9 mouse cellular contexts compared by ENCODE assay signal in genomic region chr3:95988969-95989368, GRCm38 (mm10). TPM values are rescaled to one million over a fixed set of nuclear protein-coding genes. Genes with fewer than 3 reads are reported as not detected.
A peak's percentile ranks its signal among the peaks of the same experiment; 100 is the strongest.
DNase-seq lines count a peak whose midpoint lies in the region; ATAC-seq and TF ChIP-seq lines count a peak whose summit lies in the region.
"Had no signal": no experiment of that assay in that cellular context is flagged by ENCODE, and none has a peak within 500 bp of the region (broad histone marks: within the 10 kb centered on the region; RNA-seq: fewer than 3 reads in every experiment).

No protein-coding gene starts in this region.

- WGBS in heart, embryonic 11.5 days (ENCODE audit: insufficient replicate concordance), result 70% methylated on average over 10 of the region's 10 CpGs
- whole genome bisulfite sequencing in limb, embryonic 12.5 days, result 65% methylated on average over 10 of the region's 10 CpGs
- 89% methylated on average over 10 of the region's 10 CpGs for WGBS in thymus, adult 2 months

- H3K4me2 ChIP-seq in heart, embryonic 11.5 days, result no peak overlapping the region
- H3K4me2 ChIP-seq in limb, embryonic 12.5 days, result no peak overlapping the region
- H3K4me2 ChIP-seq: midbrain, embryonic 12.5 days had no signal

- no peak for TF ChIP-seq POLR2A in thymus, adult 2 months (IDR thresholded peaks at IDR 0.05; ENCODE audit: control insufficient read depth, extremely low read depth, insufficient read depth, low read length, poor library complexity)

- no peak for ATAC-seq in heart, embryonic 11.5 days (replicated peaks; ENCODE audit: insufficient number of reproducible peaks, low FRiP score, low TSS enrichment)
- no peak for ATAC-seq in limb, embryonic 12.5 days (ENCODE audit: insufficient number of reproducible peaks, insufficient read depth, low FRiP score, low TSS enrichment, low read depth)
- ATAC-seq in monocyte, adult 5-6 weeks (replicated peaks; ENCODE audit: insufficient number of reproducible peaks, low FRiP score, low TSS enrichment, poor library complexity, severe bottlenecking), result no peak

- H3K4me3 ChIP-seq in layer of hippocampus, adult 2 months, result no peak overlapping the region
- H3K4me3 ChIP-seq in heart, embryonic 11.5 days (ENCODE audit: low read depth, low read length), result no peak overlapping the region
- no peak overlapping the region for H3K4me3 ChIP-seq in limb, embryonic 12.5 days (replicated peaks)
- no peak overlapping the region for H3K4me3 ChIP-seq in thymus, adult 2 months (ENCODE audit: control insufficient read depth, insufficient read depth, low read length)
- H3K4me3 ChIP-seq: midbrain, embryonic 12.5 days had no signal

- H3K9ac ChIP-seq in heart, embryonic 11.5 days (ENCODE audit: low read depth, low read length), result peak overlapping the region; percentile 6; the same call in 1 of the 2 replicates
- no peak overlapping the region for H3K9ac ChIP-seq in limb, embryonic 12.5 days (replicated peaks)
- H3K9ac ChIP-seq: midbrain, embryonic 12.5 days had no signal

- peaks cover 33% of the 10 kb centered on the region for H3K36me3 ChIP-seq in heart, embryonic 11.5 days (ENCODE audit: control insufficient read depth, insufficient read depth, low read length)
- peaks cover 61% of the 10 kb centered on the region for H3K36me3 ChIP-seq in limb, embryonic 12.5 days
- peaks cover 5% of the 10 kb centered on the region; the same call in 1 of the 2 replicates for H3K36me3 ChIP-seq in thymus, adult 2 months (ENCODE audit: control insufficient read depth, insufficient read depth, low read length)

- peak overlapping the region; percentile 62 for H3K27ac ChIP-seq in layer of hippocampus, adult 2 months
- H3K27ac ChIP-seq in heart, embryonic 11.5 days (ENCODE audit: low read depth, low read length), result peak overlapping the region; percentile 54
- H3K27ac ChIP-seq in limb, embryonic 12.5 days, result peak overlapping the region; percentile 50; the same call in 1 of the 2 replicates
- no peak overlapping the region for H3K27ac ChIP-seq in thymus, adult 2 months (ENCODE audit: control insufficient read depth, insufficient read depth, low read length)

- DNase-seq in layer of hippocampus, adult 2 months (ENCODE audit: low spot score in 2 of 2), result no peak
- DNase-seq in layer of hippocampus, adult 11-12 months (ENCODE audit: low spot score), result no peak
- peak; percentile 72 for DNase-seq in brain, adult 2 months (ENCODE audit: low read depth, low spot score)
- DNase-seq in thymus, adult 2 months, result no peak
- DNase-seq in frontal cortex, postnatal 36 days (ENCODE audit: low spot score in 2 of 2), result no peak

- no peaks in the 10 kb centered on the region for H3K27me3 ChIP-seq in heart, embryonic 11.5 days (ENCODE audit: control insufficient read depth, insufficient read depth, low read length)
- no peaks in the 10 kb centered on the region for H3K27me3 ChIP-seq in limb, embryonic 12.5 days
- H3K27me3 ChIP-seq in thymus, adult 2 months (ENCODE audit: control insufficient read depth, insufficient read depth, low read length), result no peaks in the 10 kb centered on the region

- H3K4me1 ChIP-seq in heart, embryonic 11.5 days (ENCODE audit: control insufficient read depth, insufficient read depth, low read length), result peaks cover 70% of the 10 kb centered on the region
- peaks cover 49% of the 10 kb centered on the region for H3K4me1 ChIP-seq in limb, embryonic 12.5 days (replicated peaks)
- H3K4me1 ChIP-seq in thymus, adult 2 months (replicated peaks; ENCODE audit: control insufficient read depth, insufficient read depth, low read length), result peaks cover 28% of the 10 kb centered on the region

- no peaks in the 10 kb centered on the region for H3K9me3 ChIP-seq in heart, embryonic 11.5 days (replicated peaks; ENCODE audit: control insufficient read depth, low read length)
- H3K9me3 ChIP-seq in limb, embryonic 12.5 days, result 0 out of 2 replicates have a peak, but pooled peaks cover 3% of the 10 kb centered on the region
- H3K9me3 ChIP-seq: midbrain, embryonic 12.5 days had no signal

- no peak for TF ChIP-seq CTCF in layer of hippocampus, adult 2 months (conservative IDR thresholded peaks at IDR 0.05)
- no peak for TF ChIP-seq CTCF in thymus, adult 2 months (IDR thresholded peaks at IDR 0.05; ENCODE audit: borderline replicate concordance, control insufficient read depth, extremely low read depth, insufficient read depth, low read length, poor library complexity)

RNA-seq across cellular contexts. Expression of gene Plekho1, which starts 6.8 kb away (rescaled TPM):
- 10 to 100 TPM; 39.3 to 44.1 TPM for total RNA-seq in layer of hippocampus, adult 2 months (2021)
- polyA plus RNA-seq in heart, embryonic 11.5 days (2014; fragmentation: Nextera tagmentation; extraction: Ambion mirVana), result 69.5 and 82.2 TPM in 2 replicates
- 79.8 and 91.8 TPM in 2 replicates for polyA plus RNA-seq in limb, embryonic 12.5 days (2016; fragmentation: Nextera tagmentation; extraction: Ambion mirVana)
- 73.1 to 144 TPM (median 131 TPM) in 3 replicates for total RNA-seq in monocyte, adult 5-6 weeks (2017)
- polyA plus RNA-seq in thymus, adult 2 months (2012; rRNA removed), result 65.8 and 73.9 TPM in 2 replicates

RNA-seq across cellular contexts. Expression of gene Anp32e, which starts 59.9 kb away (rescaled TPM):
- total RNA-seq in layer of hippocampus, adult 2 months (2021), result 10 to 100 TPM; 78.9 to 80.6 TPM
- polyA plus RNA-seq in heart, embryonic 11.5 days (2014; fragmentation: Nextera tagmentation; extraction: Ambion mirVana), result 71.0 and 88.5 TPM in 2 replicates
- polyA plus RNA-seq in limb, embryonic 12.5 days (2016; fragmentation: Nextera tagmentation; extraction: Ambion mirVana), result 304 and 327 TPM in 2 replicates
- 108 to 150 TPM (median 134 TPM) in 3 replicates for total RNA-seq in monocyte, adult 5-6 weeks (2017)
- polyA plus RNA-seq in thymus, adult 2 months (2012; rRNA removed), result 89.1 and 120 TPM in 2 replicates
